Mouse (Mus musculus): ENCODE results near the gene Plcl1. TPM values are rescaled to one million over a fixed set of nuclear protein-coding genes. Genes with fewer than 3 reads are reported as not detected.
A peak's percentile ranks its signal among the peaks of the same experiment; 100 is the strongest.

The Plcl1 gene
- polyA plus RNA-seq, 1 experiment from 2014 or later: 0.25 TPM

DNA sequence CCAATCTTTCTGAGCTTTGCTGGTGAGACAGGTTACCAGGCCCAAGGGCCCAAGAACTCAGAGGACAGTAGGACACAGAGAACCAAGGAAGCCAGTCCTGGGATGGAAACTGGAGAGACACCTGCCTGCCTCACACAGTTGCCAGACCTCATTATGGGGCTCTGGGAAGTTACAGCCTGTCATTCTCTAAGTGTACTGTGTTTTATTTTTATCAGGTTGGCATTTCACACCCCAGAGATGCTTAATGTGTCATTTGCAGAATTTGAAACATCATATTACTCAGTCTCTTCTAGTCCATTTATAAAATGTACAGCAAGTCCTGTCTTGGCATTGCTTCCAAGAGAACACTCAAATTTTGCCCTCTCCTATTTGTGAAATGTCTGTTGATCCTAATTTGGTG, 111.5 kb downstream of the Plcl1 start:
- no peaks in the 10 kb centered on the region for H3K36me3 ChIP-seq (replicated peaks; ENCODE audit: insufficient read depth, low read length)
- no peak overlapping the region for H3K9ac ChIP-seq (replicated peaks)
- no peak overlapping the region for H3K4me3 ChIP-seq (ENCODE audit: low read depth, low read length)
- H3K27ac ChIP-seq (ENCODE audit: low read depth): no peak overlapping the region
- TF ChIP-seq EP300 (IDR thresholded peaks at IDR 0.05; ENCODE audit: low read depth): no peak
- TF ChIP-seq CTCF (IDR thresholded peaks at IDR 0.05; ENCODE audit: low read depth): no peak
- no peaks in the 10 kb centered on the region for H3K4me1 ChIP-seq (ENCODE audit: insufficient read depth)
- H3K4me2 ChIP-seq (ENCODE audit: low read depth, low read length): no peak overlapping the region
- H3K9me3 ChIP-seq (ENCODE audit: low read length): no peaks in the 10 kb centered on the region
- no peak for ATAC-seq
- no peak for DNase-seq
- no peaks in the 10 kb centered on the region for H3K27me3 ChIP-seq (ENCODE audit: insufficient read depth, low read length)

- no peaks in the 10 kb centered on the region for H3K27me3 ChIP-seq (ENCODE audit: insufficient read depth, low read length)
- TF ChIP-seq CTCF (IDR thresholded peaks at IDR 0.05; ENCODE audit: low read depth) (no peak), EP300 (IDR thresholded peaks at IDR 0.05; ENCODE audit: low read depth) (no peak)
- WGBS (ENCODE audit: insufficient replicate concordance): 81% methylated on average over 1 of the region's 1 CpGs
- H3K9me3 ChIP-seq (ENCODE audit: low read length): no peaks in the 10 kb centered on the region
- no peak overlapping the region for H3K4me3 ChIP-seq (ENCODE audit: low read depth, low read length)
- no peaks in the 10 kb centered on the region for H3K36me3 ChIP-seq (replicated peaks; ENCODE audit: insufficient read depth, low read length)
- DNase-seq (no peak), ATAC-seq (no peak)
- H3K27ac ChIP-seq (ENCODE audit: low read depth): no peak overlapping the region
- H3K4me1 ChIP-seq (ENCODE audit: insufficient read depth): no peaks in the 10 kb centered on the region
- no peak overlapping the region for H3K4me2 ChIP-seq (ENCODE audit: low read depth, low read length)
- no peak overlapping the region for H3K9ac ChIP-seq (replicated peaks)
These were observed 118.2 kb downstream of the Plcl1 start for GRCm38 (mm10) chr1:55523966-55524365.

GRCm38 (mm10) chr1:55525100-55525499, 119.4 kb downstream of the Plcl1 start:
- H3K9me3 ChIP-seq (ENCODE audit: low read length): no peaks in the 10 kb centered on the region
- no peak overlapping the region for H3K9ac ChIP-seq (replicated peaks)
- DNase-seq: no peak
- no peak for ATAC-seq
- 55% methylated on average over 5 of the region's 5 CpGs for WGBS (ENCODE audit: insufficient replicate concordance)
- H3K36me3 ChIP-seq (replicated peaks; ENCODE audit: insufficient read depth, low read length): no peaks in the 10 kb centered on the region
- no peaks in the 10 kb centered on the region for H3K4me1 ChIP-seq (ENCODE audit: insufficient read depth)
- TF ChIP-seq CTCF (IDR thresholded peaks at IDR 0.05; ENCODE audit: low read depth) (no peak), EP300 (IDR thresholded peaks at IDR 0.05; ENCODE audit: low read depth) (no peak)
- H3K4me2 ChIP-seq (ENCODE audit: low read depth, low read length): no peak overlapping the region
- no peaks in the 10 kb centered on the region for H3K27me3 ChIP-seq (ENCODE audit: insufficient read depth, low read length)
- H3K27ac ChIP-seq (ENCODE audit: low read depth): no peak overlapping the region
- H3K4me3 ChIP-seq (ENCODE audit: low read depth, low read length): no peak overlapping the region

DNA sequence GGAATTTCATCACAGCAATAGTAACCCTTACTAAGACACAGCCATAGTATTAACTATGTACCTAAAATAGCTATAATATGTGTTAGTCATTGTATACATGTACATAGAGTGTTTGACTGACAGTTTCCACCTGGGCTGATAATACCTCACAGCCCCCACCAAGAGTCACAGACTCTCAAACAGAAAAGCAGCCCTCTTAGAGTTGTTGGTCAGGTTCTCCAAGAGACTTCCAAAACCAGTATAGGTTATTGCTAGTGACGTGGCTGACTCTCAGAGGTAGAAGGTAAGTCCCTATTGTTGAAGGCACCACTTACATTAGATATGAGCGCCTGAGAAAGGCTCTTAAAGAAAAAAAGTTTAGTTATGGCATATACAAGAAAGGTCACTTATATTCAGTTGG, 120.0 kb downstream of the Plcl1 start:
- DNase-seq (no peak), ATAC-seq (no peak)
- Histone ChIP-seq H3K4me1 (ENCODE audit: insufficient read depth) (no peaks in the 10 kb centered on the region), H3K9ac (replicated peaks) (no peak overlapping the region), H3K4me2 (ENCODE audit: low read depth, low read length) (no peak overlapping the region), H3K4me3 (ENCODE audit: low read depth, low read length) (no peak overlapping the region), H3K36me3 (replicated peaks; ENCODE audit: insufficient read depth, low read length) (no peaks in the 10 kb centered on the region), H3K27ac (ENCODE audit: low read depth) (no peak overlapping the region), H3K27me3 (ENCODE audit: insufficient read depth, low read length) (no peaks in the 10 kb centered on the region), H3K9me3 (ENCODE audit: low read length) (no peaks in the 10 kb centered on the region)
- 72% methylated on average over 2 of the region's 2 CpGs for WGBS (ENCODE audit: insufficient replicate concordance)
- no peak for TF ChIP-seq EP300 (IDR thresholded peaks at IDR 0.05; ENCODE audit: low read depth)
- no peak for TF ChIP-seq CTCF (IDR thresholded peaks at IDR 0.05; ENCODE audit: low read depth)

GRCm38 (mm10) chr1:55528547-55529304, 123.0 kb downstream of the Plcl1 start:
- H3K9me3 ChIP-seq (ENCODE audit: low read length): no peaks in the 10 kb centered on the region
- no peak overlapping the region for H3K4me3 ChIP-seq (ENCODE audit: low read depth, low read length)
- ATAC-seq: peak; percentile 15; the same call in 1 of the 2 replicates
- H3K27ac ChIP-seq (ENCODE audit: low read depth): no peak overlapping the region
- 22% methylated on average over 7 of the region's 7 CpGs for WGBS (ENCODE audit: insufficient replicate concordance)
- H3K4me1 ChIP-seq (ENCODE audit: insufficient read depth): no peaks in the 10 kb centered on the region
- no peak overlapping the region for H3K4me2 ChIP-seq (ENCODE audit: low read depth, low read length)
- H3K9ac ChIP-seq (replicated peaks): no peak overlapping the region
- H3K36me3 ChIP-seq (replicated peaks; ENCODE audit: insufficient read depth, low read length): no peaks in the 10 kb centered on the region
- TF ChIP-seq EP300 (IDR thresholded peaks at IDR 0.05; ENCODE audit: low read depth): no peak
- no peak for TF ChIP-seq CTCF (IDR thresholded peaks at IDR 0.05; ENCODE audit: low read depth)
- DNase-seq: no peak
- no peaks in the 10 kb centered on the region for H3K27me3 ChIP-seq (ENCODE audit: insufficient read depth, low read length)

DNA sequence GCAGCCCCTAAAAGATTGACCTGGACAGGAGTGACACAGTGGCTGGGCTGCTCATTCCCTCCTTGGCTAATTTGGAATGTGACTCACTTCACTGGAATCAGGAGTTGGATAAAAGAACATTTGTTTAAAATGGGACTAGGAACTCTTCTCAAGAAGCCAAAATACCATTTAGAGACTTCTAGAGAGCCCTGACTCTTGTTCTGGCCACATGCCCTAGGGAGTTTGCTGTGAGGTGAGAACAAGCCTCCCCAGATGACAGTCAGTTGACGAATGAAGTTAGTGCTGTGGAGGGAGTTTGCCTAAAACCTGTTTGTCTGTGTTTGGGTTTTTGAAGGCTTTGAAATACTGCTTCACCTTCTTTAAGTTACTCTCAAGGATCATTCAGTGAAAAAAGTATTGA, 128.1 kb downstream of the Plcl1 start:
- 71% methylated on average over 1 of the region's 1 CpGs for whole genome bisulfite sequencing (ENCODE audit: insufficient replicate concordance)
- no peak for TF ChIP-seq CTCF (IDR thresholded peaks at IDR 0.05; ENCODE audit: low read depth)
- TF ChIP-seq EP300 (IDR thresholded peaks at IDR 0.05; ENCODE audit: low read depth): no peak
- no peaks in the 10 kb centered on the region for H3K27me3 ChIP-seq (ENCODE audit: insufficient read depth, low read length)

More for the DNA sequence above, 128.1 kb downstream of the Plcl1 start:
- H3K27ac ChIP-seq (ENCODE audit: low read depth): no peak overlapping the region
- H3K9ac ChIP-seq (replicated peaks): no peak overlapping the region
- H3K4me2 ChIP-seq (ENCODE audit: low read depth, low read length): no peak overlapping the region
- no peaks in the 10 kb centered on the region for H3K9me3 ChIP-seq (ENCODE audit: low read length)
- H3K4me3 ChIP-seq (ENCODE audit: low read depth, low read length): no peak overlapping the region
- no peak for ATAC-seq
- H3K4me1 ChIP-seq (ENCODE audit: insufficient read depth): no peaks in the 10 kb centered on the region
- no peak for DNase-seq
- H3K36me3 ChIP-seq (replicated peaks; ENCODE audit: insufficient read depth, low read length): no peaks in the 10 kb centered on the region

Data from liver, postnatal 0 days (tissue).